Mouse (Mus musculus): Measurements from ENCODE around the gene Stk35.

DNA sequence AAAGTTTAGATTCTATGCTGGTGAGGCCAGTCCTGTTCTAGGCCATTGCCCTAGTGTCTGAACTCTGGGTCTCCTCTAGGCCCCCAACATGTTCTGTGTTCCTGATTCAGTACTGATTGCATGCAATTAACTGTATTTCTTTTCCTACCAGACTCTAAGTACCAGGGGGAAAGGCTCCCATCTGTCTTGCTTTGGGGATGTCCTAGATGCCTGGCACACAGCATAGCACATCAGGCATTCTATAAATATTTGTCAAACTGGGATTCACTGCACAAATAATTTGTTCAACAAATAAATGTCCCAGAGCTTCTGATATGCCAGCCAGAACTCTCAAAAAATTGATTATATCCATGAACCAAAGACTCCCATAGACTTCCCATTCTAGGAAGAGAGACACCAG, 76.6 kb downstream of the Stk35 start:
- TF ChIP-seq POLR2A (IDR thresholded peaks at IDR 0.05; ENCODE audit: insufficient read depth, low read depth, low read length) (no peak), CTCF (IDR thresholded peaks at IDR 0.05) (no peak)
